Mouse (Mus musculus) lung, postnatal 36 days (tissue): Measurements from ENCODE around the gene Hoxd12.
A peak's percentile ranks its signal among the peaks of the same experiment; 100 is the strongest.

Experiments used
- DNase-seq: peaks from one replicate; pipeline ENCODE4 v3.0.0; 2022; ENCODE audit warnings: mixed read lengths

The Hoxd12 gene

DNA sequence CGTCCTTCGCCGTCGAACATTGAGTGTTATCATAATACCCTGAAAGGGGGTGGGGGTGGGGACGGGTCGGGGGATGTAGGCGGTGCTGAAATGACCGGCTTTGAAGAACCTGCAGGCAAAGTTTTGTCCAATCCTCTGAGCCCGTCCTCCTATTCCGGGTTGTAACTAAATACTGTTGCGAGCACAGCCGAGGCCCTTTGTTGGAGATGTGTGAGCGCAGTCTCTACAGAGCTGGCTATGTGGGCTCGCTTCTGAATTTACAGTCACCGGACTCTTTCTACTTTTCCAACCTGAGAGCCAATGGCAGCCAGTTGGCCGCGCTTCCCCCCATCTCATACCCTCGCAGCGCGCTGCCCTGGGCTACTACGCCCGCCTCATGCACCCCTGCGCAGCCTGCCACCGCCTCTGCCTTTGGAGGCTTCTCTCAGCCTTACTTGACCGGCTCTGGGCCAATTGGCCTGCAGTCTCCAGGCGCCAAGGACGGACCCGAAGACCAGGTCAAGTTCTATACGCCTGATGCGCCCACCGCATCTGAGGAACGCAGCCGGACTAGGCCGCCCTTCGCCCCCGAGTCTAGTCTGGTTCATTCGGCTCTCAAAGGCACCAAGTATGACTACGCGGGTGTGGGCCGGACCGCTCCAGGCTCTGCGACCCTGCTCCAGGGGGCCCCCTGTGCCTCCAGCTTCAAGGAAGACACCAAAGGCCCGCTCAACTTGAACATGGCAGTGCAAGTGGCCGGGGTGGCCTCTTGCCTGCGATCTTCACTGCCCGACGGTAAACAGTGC lies at the start of gene Hoxd12:
Gene Hoxd12 (plus strand): TSS at position 133 of the 785 bp plus-strand sequence.
- no peak for DNase-seq

GRCm38 (mm10) chr2:74635412-74635811 lies 39.4 kb upstream of the Hoxd12 start:
- DNase-seq, result no peak

GRCm38 (mm10) chr2:74642431-74642830 lies 32.4 kb upstream of the Hoxd12 start:
- DNase-seq, result no peak

DNA sequence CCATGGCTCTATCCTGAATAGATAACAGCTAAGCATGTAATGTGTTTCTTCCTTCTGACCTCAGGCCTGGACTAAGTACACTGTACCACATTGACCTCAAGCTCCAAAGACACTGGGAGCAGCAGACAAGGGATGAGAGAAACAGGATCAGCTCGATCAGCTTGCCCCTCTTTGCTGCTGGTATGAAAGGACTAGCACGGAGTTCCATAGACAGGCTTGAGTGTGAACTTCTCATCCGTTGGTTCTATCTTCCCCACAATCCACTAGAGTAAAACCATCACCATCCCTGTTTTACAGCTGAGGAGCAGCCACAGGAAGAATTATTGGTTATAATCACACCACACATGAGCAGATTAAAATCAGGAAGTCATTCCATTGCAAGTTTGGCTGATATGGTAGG lies 29.2 kb upstream of the Hoxd12 start:
- DNase-seq, result no peak

DNA sequence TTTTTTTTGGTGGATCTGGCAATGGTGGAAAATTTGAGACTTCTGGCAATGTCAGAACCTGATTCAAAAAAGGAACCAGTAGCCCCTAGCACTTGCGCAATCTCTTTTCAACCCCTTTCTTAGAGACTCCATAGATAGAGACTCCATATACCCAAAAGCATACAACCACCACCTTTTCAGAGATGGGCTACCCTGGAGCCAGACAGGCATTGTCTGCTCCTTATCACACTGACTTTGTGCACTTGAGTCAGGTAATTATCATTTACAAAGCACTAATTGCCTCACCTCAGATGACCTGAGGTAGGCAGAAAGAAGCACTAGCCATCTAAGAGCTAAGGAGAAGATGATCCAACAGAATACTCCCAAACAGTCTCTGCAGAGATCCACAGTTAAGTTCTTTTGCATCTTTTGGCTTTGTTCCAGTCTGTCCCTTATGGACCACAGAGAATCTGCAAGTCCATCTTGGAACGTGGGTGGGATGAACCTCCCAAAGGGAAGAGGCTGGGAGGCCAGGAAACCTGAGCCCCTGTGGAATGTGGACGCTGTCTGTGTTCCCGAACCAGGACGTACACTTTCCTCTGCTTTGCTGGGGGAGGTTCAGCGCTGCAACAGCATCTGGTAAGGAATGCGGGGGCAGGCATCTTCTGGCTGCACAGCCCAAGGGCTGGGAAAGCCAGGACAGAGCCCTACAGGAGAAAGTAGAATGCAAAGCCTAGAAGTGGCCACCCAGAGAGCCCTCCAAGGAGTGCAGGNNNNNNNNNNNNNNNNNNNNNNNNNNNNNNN lies 27.5 kb upstream of the Hoxd12 start:
- no peak for DNase-seq

GRCm38 (mm10) chr2:74652996-74653340 lies 21.8 kb upstream of the Hoxd12 start:
- DNase-seq, result no peak

GRCm38 (mm10) chr2:74653781-74654535 lies 20.9 kb upstream of the Hoxd12 start:
- no peak for DNase-seq

GRCm38 (mm10) chr2:74654743-74655419 lies 19.9 kb upstream of the Hoxd12 start:
- DNase-seq, result no peak

- DNase-seq, result peak; percentile 26
These were observed 19.4 kb upstream of the Hoxd12 start for GRCm38 (mm10) chr2:74655420-74655781.

DNA sequence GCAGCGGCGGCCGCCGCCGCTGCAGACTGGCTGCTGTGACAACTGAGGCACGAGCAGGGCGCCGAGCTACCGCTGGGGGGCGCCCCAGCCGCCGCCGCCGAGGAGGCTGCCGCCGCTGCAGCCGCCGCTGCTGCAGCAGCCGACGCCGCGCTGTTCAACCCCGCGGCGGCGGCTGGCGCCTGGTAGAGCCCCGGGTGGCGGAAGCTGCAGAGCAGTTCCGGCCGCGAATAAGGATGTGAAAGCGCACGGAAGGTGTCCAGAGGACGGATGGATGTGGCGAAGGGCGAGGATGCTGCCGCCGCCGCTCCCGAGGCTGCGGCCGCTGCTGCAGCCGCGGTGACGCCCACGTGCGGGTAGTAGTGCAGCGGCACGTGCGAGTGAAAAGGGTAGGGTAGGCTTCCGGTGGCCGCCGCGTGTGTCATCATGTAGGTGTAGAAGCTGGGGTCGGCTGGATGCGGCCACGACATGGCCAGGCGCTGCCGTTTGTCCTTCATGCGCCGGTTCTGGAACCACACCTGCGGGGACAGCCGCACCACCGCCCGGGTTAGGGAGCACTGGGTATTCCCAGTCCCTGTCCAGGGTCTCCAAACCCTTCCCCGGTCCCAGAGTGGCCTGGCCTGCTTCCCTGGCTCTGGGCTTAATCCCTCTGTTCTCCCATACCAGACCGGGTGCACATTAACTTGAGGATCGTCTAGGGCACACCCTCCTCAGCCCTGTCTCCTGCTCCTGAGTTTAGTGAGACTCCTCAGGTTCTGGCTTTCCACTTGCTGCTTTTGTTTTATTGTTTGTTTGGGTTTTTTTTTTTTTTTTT lies 18.8 kb upstream of the Hoxd12 start:
- DNase-seq, result no peak

GRCm38 (mm10) chr2:74656632-74657021 lies 18.2 kb upstream of the Hoxd12 start:
- no peak for DNase-seq

- no peak for DNase-seq
These were observed 17.4 kb upstream of the Hoxd12 start for GRCm38 (mm10) chr2:74657251-74658023.

GRCm38 (mm10) chr2:74658024-74658666 lies 16.7 kb upstream of the Hoxd12 start:
- DNase-seq, result no peak

DNA sequence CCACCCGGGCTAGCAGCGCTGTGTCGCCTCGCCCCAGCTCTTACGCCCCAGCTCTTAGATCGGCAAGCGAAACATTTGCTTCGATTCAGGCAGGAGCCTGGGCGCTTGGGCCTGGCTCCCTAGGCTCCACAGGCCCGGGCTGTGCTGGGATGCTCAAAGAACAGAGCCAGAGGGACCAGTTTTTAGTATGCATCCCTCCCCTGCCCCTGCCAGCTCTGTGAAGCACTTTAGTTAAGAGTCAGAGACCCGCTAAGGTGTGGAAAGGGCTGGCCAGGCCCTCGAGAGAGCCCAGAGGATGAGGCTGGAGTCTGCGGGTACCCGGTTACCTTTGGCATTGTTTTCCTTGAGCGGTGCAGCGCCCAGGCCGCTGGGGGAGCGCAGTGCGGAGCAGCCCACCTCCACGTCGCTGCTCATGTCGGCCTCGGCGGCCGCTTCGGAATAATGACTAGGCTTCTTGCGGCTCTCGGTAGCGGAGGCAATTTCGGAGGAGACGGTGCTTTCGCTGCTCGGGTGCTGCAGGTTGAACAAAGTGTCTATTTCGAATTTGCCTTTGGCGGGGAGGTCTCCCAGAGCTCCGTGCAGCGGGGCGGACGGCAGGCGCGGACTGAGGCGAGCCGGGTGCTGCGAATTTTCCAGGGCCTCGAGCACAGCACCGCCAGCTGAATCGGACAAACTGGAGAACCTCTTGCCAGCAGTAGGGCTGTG lies 16.0 kb upstream of the Hoxd12 start:
- no peak for DNase-seq

GRCm38 (mm10) chr2:74659507-74660005 lies 15.3 kb upstream of the Hoxd12 start, which contains the start of gene Evx2:
Gene Evx2, minus strand, starts transcription at chr2:74659557.
- no peak for DNase-seq

DNA sequence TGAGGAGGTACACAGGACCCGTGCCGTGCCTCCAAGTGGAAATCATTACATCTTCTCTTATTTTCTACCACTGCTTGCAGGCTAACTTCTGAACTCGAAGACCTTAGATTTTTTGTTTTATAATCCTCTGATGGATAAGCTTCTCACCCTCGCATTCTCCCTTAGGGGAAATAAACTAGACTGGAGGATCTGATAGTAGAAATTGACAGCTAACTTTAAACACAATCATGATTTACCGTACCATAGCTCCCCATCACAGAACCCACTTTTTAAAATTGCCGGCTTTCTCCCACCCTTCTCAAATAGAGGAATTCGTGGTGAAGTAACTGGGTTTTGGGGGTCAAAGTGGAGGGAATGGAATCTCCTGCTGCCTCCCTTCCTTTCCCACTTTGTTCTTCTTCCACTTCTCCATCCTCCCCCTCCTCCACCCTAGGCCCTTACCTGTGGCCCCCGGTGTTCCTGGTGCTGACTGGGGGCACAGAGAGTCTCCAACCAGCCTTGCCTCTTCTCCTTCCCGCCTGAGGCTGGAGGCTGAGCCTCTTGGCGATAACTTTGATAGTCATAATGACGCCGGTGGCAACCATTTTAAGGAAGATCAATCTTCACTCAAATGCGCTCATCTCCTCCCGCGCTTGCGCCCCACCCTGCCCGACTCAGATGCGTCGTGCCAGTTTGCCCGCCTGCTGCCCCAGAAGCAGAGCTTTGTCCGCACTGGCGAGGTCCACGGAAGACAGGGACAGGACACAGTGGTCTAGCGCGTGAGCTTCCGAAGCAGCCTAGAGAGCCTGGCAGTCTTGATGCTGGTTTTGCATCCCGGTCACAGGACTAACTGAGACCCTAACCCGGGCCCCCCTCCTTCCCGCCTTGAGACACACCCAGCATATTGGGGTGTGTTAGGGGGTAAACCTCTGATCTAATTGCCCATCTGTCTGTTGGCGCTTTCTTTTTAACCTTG lies 14.1 kb upstream of the Hoxd12 start:
- DNase-seq, result no peak

DNA sequence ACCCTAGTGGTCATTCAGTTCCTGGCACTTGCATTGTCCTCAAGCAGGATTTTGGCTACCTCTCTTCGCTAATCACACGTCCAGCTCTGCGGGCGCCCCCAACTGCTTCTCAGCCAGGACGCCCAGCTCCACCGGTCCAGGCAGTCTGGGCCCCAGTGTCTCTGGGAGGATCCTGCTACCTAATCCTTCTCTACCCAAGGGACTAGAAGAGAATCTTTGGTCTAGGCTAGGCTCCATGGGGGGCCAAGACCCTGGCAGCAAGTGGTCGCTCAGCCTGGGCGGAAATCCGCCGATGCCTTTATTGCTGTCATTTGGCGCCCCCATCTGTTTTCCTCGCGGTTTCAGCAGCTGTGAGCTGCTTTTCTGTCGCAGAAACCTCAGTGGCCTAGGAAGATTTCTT lies 13.1 kb upstream of the Hoxd12 start:
- peak; percentile 31 for DNase-seq

GRCm38 (mm10) chr2:74663291-74663925 lies 11.4 kb upstream of the Hoxd12 start:
- DNase-seq, result peak; percentile 66
